Mouse (Mus musculus): ENCODE data around the gene Ccdc62. TPM values are rescaled to one million over a fixed set of nuclear protein-coding genes. Genes with fewer than 3 reads are reported as not detected.

Ccdc62 gene
- total and polyA plus RNA-seq, 2 experiments from 2014 or later = 3.7 TPM

DNA sequence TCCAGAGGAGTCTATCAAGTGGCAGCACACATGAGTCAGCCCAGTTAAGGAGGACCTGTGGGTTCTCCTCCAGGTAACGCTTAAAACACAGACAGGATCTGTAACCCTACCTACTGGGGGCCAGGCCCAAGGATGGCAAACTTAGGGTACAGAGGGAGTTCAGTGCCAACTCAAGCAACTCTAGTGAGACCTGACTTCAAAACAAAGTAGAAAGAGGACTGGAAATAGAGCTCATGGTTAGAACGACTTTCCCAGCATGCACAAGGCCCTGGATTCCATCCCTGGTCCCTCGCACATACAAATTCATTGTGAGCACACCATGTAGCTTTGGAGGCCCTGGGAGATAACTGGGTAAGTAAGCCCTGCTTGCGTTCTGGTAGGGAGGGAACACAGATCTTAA is 40.1 kb downstream of the Ccdc62 start:
- H3K36me3 ChIP-seq (ENCODE audit: insufficient read depth) = no peaks in the 10 kb centered on the region
- WGBS = 91% methylated on average over 4 of the region's 4 CpGs
- H3K27ac ChIP-seq (ENCODE audit: low read depth, low read length) = no peak overlapping the region
- TF ChIP-seq CTCF (IDR thresholded peaks at IDR 0.05; ENCODE audit: low read depth) = no peak
- DNase-seq (no peak), ATAC-seq (no peak)
- H3K4me3 ChIP-seq (ENCODE audit: low read depth, low read length) = no peak overlapping the region
- H3K4me2 ChIP-seq (ENCODE audit: low read depth) = no peak overlapping the region
- H3K4me1 ChIP-seq (ENCODE audit: insufficient read depth) = peaks cover 11% of the 10 kb centered on the region
- no peak overlapping the region for H3K9ac ChIP-seq
- no peaks in the 10 kb centered on the region for H3K9me3 ChIP-seq (ENCODE audit: low read length)
- H3K27me3 ChIP-seq (ENCODE audit: insufficient read depth, low read length) = no peaks in the 10 kb centered on the region

DNA sequence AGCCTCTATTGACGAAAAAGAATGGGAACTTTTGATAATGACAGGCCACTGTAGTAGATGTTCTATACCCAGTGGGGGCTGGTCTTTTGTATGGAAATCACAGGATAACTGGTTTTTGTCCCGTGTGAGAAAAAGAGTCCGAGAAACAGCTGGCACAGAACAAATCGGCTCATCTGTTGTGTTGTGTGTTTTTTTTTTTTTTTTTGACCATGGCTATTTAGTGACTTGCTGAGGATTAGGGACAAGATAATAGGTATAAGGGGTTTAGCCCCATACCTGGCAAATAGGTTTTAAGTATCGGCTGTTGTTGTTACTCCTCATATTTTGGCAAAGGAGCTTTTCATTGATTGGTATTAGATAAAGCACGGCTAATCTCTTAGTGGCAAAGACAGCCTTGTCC is 42.0 kb downstream of the Ccdc62 start:
- H3K27ac ChIP-seq (ENCODE audit: low read depth, low read length) = no peak overlapping the region
- no peaks in the 10 kb centered on the region for H3K9me3 ChIP-seq (ENCODE audit: low read length)
- no peaks in the 10 kb centered on the region for H3K36me3 ChIP-seq (ENCODE audit: insufficient read depth)
- no peak for ATAC-seq
- TF ChIP-seq CTCF (IDR thresholded peaks at IDR 0.05; ENCODE audit: low read depth) = no peak
- peaks cover 12% of the 10 kb centered on the region for H3K4me1 ChIP-seq (ENCODE audit: insufficient read depth)
- DNase-seq = no peak
- H3K27me3 ChIP-seq (ENCODE audit: insufficient read depth, low read length) = no peaks in the 10 kb centered on the region
- 53% methylated on average over 6 of the region's 6 CpGs for WGBS
- no peak overlapping the region for H3K4me3 ChIP-seq (ENCODE audit: low read depth, low read length)
- H3K4me2 ChIP-seq (ENCODE audit: low read depth) = no peak overlapping the region
- H3K9ac ChIP-seq = no peak overlapping the region

DNA sequence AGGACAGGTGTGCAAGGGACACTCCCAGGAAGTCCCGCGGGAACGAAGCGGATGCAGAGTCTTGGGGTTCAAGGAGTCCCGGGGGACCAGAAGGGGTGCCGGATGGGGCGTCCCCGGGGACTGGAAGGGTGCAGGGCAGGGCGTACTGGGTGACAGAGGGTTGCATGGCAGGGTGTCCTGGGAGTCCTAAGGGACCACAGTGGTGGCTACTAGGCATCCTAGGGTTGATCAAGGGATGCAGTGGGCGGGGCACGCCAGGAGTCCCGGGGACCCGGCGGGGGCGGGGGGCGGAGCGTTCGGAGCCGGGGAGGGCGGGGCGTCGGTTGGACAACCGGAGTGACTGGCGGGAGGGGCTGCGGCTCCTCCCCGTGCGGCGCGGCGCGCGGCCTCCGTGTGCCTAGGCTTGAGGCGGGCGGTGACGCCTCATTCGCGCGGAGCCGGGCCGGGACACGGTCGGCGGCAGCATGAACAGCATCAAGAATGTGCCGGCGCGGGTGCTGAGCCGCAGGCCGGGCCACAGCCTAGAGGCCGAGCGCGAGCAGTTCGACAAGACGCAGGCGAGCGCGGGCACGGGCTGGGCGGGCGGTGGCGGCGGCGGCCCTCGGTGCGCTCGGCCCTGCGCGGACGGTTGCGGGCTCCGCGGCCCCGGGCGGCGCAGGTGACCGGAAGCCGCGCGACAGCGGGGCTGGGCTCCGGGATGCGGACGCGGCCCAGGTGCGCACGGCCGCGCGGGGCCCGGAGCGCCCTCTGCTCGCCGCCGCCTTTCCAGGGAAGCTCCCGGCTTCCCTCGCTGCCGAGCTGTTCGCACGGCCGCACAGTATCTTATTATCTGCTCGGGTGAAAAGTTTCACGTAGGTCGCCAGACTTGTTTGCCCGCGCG is 43.1 kb downstream of the Ccdc62 start, which contains the start of gene Hip1r:
Gene Hip1r (plus strand): TSS at position 330 of the 880 bp plus-strand sequence.
- Histone ChIP-seq H3K4me1 (ENCODE audit: insufficient read depth) (peaks cover 12% of the 10 kb centered on the region), H3K9me3 (ENCODE audit: low read length) (no peaks in the 10 kb centered on the region), H3K4me2 (ENCODE audit: low read depth) (peak within 1 kb of the TSS; percentile 79), H3K27ac (ENCODE audit: low read depth, low read length) (peak within 1 kb of the TSS; percentile 54), H3K27me3 (ENCODE audit: insufficient read depth, low read length) (no peaks in the 10 kb centered on the region), H3K36me3 (ENCODE audit: insufficient read depth) (no peaks in the 10 kb centered on the region), H3K4me3 (ENCODE audit: low read depth, low read length) (peak within 1 kb of the TSS; percentile 81), H3K9ac (peak within 1 kb of the TSS; percentile 80)
- WGBS = 5% methylated on average over 82 of the region's 106 CpGs
- no peak for TF ChIP-seq CTCF (IDR thresholded peaks at IDR 0.05; ENCODE audit: low read depth)
- DNase-seq = peak; percentile 67
- ATAC-seq = peak; percentile 72

GRCm38 (mm10) chr5:123974179-123974485 is 43.7 kb downstream of the Ccdc62 start:
- peak overlapping the region; percentile 79 for H3K4me2 ChIP-seq (ENCODE audit: low read depth)
- H3K27ac ChIP-seq (ENCODE audit: low read depth, low read length) = peak overlapping the region; percentile 54; the same call in 1 of the 2 replicates
- peak; percentile 21 for ATAC-seq
- TF ChIP-seq CTCF (IDR thresholded peaks at IDR 0.05; ENCODE audit: low read depth) = no peak
- WGBS = 1% methylated on average over 14 of the region's 14 CpGs
- H3K9me3 ChIP-seq (ENCODE audit: low read length) = no peaks in the 10 kb centered on the region
- peak overlapping the region; percentile 81 for H3K4me3 ChIP-seq (ENCODE audit: low read depth, low read length)
- peaks cover 12% of the 10 kb centered on the region for H3K4me1 ChIP-seq (ENCODE audit: insufficient read depth)
- DNase-seq = peak; percentile 28
- no peaks in the 10 kb centered on the region for H3K36me3 ChIP-seq (ENCODE audit: insufficient read depth)
- H3K9ac ChIP-seq = peak overlapping the region; percentile 80
- H3K27me3 ChIP-seq (ENCODE audit: insufficient read depth, low read length) = no peaks in the 10 kb centered on the region

DNA sequence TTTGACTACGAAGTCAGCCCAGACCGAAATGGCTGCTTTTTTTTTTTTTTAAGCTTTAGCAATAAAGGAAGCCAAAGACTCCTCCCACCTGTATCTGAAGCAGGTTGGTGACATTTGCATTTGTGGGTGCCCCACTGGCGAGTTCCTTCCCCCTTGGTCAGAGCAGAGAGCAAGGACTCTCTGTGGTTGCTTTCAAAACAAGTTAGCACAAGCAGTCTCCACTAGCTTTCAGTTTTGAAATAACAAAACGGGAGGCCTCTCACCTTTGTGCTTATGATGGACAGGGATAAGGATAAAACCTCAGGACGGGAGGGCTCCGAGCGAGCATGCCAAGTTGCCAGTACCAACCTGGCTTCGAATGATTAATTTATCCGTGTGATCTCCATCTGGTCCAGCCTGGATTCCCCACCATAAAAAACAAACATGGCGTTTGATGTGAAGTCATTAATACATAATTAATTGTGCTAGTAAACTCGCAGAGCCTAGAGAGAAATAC is 44.2 kb downstream of the Ccdc62 start:
- peak overlapping the region; percentile 81 for H3K4me3 ChIP-seq (ENCODE audit: low read depth, low read length)
- no peak overlapping the region for H3K27ac ChIP-seq (ENCODE audit: low read depth, low read length)
- ATAC-seq (no peak), DNase-seq (no peak)
- H3K27me3 ChIP-seq (ENCODE audit: insufficient read depth, low read length) = no peaks in the 10 kb centered on the region
- WGBS = 12% methylated on average over 11 of the region's 11 CpGs
- no peaks in the 10 kb centered on the region for H3K9me3 ChIP-seq (ENCODE audit: low read length)
- peaks cover 12% of the 10 kb centered on the region for H3K4me1 ChIP-seq (ENCODE audit: insufficient read depth)
- peak overlapping the region; percentile 79 for H3K4me2 ChIP-seq (ENCODE audit: low read depth)
- TF ChIP-seq CTCF (IDR thresholded peaks at IDR 0.05; ENCODE audit: low read depth) = no peak
- no peaks in the 10 kb centered on the region for H3K36me3 ChIP-seq (ENCODE audit: insufficient read depth)
- H3K9ac ChIP-seq = peak overlapping the region; percentile 80

- no peak for TF ChIP-seq CTCF (IDR thresholded peaks at IDR 0.05; ENCODE audit: low read depth)
- 75% methylated on average over 6 of the region's 6 CpGs for WGBS
- DNase-seq = no peak
These were observed 45.2 kb downstream of the Ccdc62 start for GRCm38 (mm10) chr5:123975668-123976180.

DNA sequence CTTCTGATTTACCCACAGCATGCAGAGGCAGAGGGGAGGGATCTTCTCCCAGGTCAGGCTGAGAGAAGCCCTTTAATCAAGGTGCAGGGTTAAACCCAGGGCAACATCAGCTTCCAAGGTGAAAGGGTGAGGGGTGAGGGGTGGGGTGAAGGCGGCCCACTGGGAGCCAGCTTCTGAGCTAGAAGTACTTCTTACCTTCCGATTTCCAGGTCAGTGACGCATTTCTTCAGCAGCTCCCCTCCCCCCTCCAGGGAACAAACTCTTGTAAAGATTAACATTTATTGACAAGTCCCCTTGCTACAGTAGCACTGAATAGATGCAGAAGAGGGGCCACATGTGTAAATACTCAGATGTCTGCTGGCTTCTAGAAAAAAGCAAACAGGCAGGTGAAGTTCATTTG is 46.8 kb downstream of the Ccdc62 start:
- no peak for ATAC-seq
- no peak overlapping the region for H3K4me2 ChIP-seq (ENCODE audit: low read depth)
- H3K9ac ChIP-seq = no peak overlapping the region
- H3K4me1 ChIP-seq (ENCODE audit: insufficient read depth) = peaks cover 12% of the 10 kb centered on the region
- WGBS = 57% methylated on average over 3 of the region's 3 CpGs
- no peak overlapping the region for H3K4me3 ChIP-seq (ENCODE audit: low read depth, low read length)
- no peaks in the 10 kb centered on the region for H3K36me3 ChIP-seq (ENCODE audit: insufficient read depth)
- no peak for DNase-seq
- TF ChIP-seq CTCF (IDR thresholded peaks at IDR 0.05; ENCODE audit: low read depth) = no peak
- H3K27ac ChIP-seq (ENCODE audit: low read depth, low read length) = no peak overlapping the region
- no peaks in the 10 kb centered on the region for H3K9me3 ChIP-seq (ENCODE audit: low read length)
- no peaks in the 10 kb centered on the region for H3K27me3 ChIP-seq (ENCODE audit: insufficient read depth, low read length)

More at GRCm38 (mm10) chr5:123975668-123976180, 45.2 kb downstream of the Ccdc62 start:
- no peaks in the 10 kb centered on the region for H3K27me3 ChIP-seq (ENCODE audit: insufficient read depth, low read length)
- peaks cover 12% of the 10 kb centered on the region for H3K4me1 ChIP-seq (ENCODE audit: insufficient read depth)
- ATAC-seq = no peak
- no peaks in the 10 kb centered on the region for H3K9me3 ChIP-seq (ENCODE audit: low read length)
- H3K9ac ChIP-seq = peak overlapping the region; percentile 80; the same call in 1 of the 2 replicates
- no peak overlapping the region for H3K27ac ChIP-seq (ENCODE audit: low read depth, low read length)
- H3K4me2 ChIP-seq (ENCODE audit: low read depth) = peak overlapping the region; percentile 79; the same call in 1 of the 2 replicates
- H3K4me3 ChIP-seq (ENCODE audit: low read depth, low read length) = no peak overlapping the region
- no peaks in the 10 kb centered on the region for H3K36me3 ChIP-seq (ENCODE audit: insufficient read depth)

Measured in forebrain, postnatal 0 days (tissue).